Mouse (Mus musculus) monocyte, adult 5-6 weeks (primary cell): Measurements from ENCODE around the gene Rnf150. TPM values are rescaled to one million over a fixed set of nuclear protein-coding genes. Genes with fewer than 3 reads are reported as not detected.

ENCODE experiments used
- ATAC-seq: fragments of 153-309, 156-312 bp; replicated peaks from 2 replicates; pipeline ENCODE4 v1.8.0; 2017; ENCODE audit warnings: mild to moderate bottlenecking; ENCODE audit not compliant: low TSS enrichment, insufficient number of reproducible peaks, severe bottlenecking, poor library complexity, low FRiP score
- total RNA-seq: library from RNA; stranded (forward); fragments of 200-1000, 200-491, 200-594 nt; gene quantifications from 3 replicates; pipeline ENCODE4 v1.2.3, GENCODE M21; 2017

The Rnf150 gene
- total RNA-seq, 1 experiment from 2014 or later: 0.95 TPM

- ATAC-seq: no peak
Measured at GRCm38 (mm10) chr8:82920124-82920523, 57.0 kb downstream of the Rnf150 start.

- ATAC-seq: no peak
Measured at GRCm38 (mm10) chr8:82925286-82925685, 62.1 kb downstream of the Rnf150 start.

- no peak for ATAC-seq
Measured at GRCm38 (mm10) chr8:82926518-82926917, 63.4 kb downstream of the Rnf150 start.

GRCm38 (mm10) chr8:82931554-82931953 is 68.4 kb downstream of the Rnf150 start:
- ATAC-seq: no peak

- no peak for ATAC-seq
Measured at GRCm38 (mm10) chr8:82936162-82936561, 73.0 kb downstream of the Rnf150 start.

- ATAC-seq: no peak
Measured at GRCm38 (mm10) chr8:82936866-82937265, 73.7 kb downstream of the Rnf150 start.

GRCm38 (mm10) chr8:82939912-82940311 is 76.8 kb downstream of the Rnf150 start:
- peak; percentile 74 for ATAC-seq

- ATAC-seq: no peak
Measured at GRCm38 (mm10) chr8:82943223-82944006, 80.3 kb downstream of the Rnf150 start.

- ATAC-seq: no peak
Measured at GRCm38 (mm10) chr8:82945867-82946266, 82.7 kb downstream of the Rnf150 start.

- no peak for ATAC-seq
Measured at GRCm38 (mm10) chr8:82946658-82947057, 83.5 kb downstream of the Rnf150 start.

- no peak for ATAC-seq
Measured at GRCm38 (mm10) chr8:82955162-82955754, 92.1 kb downstream of the Rnf150 start.

GRCm38 (mm10) chr8:82959491-82959890 is 96.3 kb downstream of the Rnf150 start:
- ATAC-seq: no peak

GRCm38 (mm10) chr8:82959980-82960610 is 96.9 kb downstream of the Rnf150 start:
- ATAC-seq: no peak

GRCm38 (mm10) chr8:82964537-82964936 is 101.4 kb downstream of the Rnf150 start:
- no peak for ATAC-seq

GRCm38 (mm10) chr8:82967879-82968678 is 104.9 kb downstream of the Rnf150 start:
- ATAC-seq: no peak

- no peak for ATAC-seq
Measured at GRCm38 (mm10) chr8:82969967-82970366, 106.8 kb downstream of the Rnf150 start.

GRCm38 (mm10) chr8:82972812-82973211 is 109.7 kb downstream of the Rnf150 start:
- ATAC-seq: no peak

GRCm38 (mm10) chr8:82973331-82973730 is 110.2 kb downstream of the Rnf150 start:
- no peak for ATAC-seq

- ATAC-seq: no peak
Measured at GRCm38 (mm10) chr8:82981244-82981855, 118.2 kb downstream of the Rnf150 start.
